Mouse (Mus musculus) liver, embryonic 14.5 days (tissue): ENCODE measurements around the gene Muc4.

Source experiments
- CTCF ChIP-seq: IDR thresholded peaks from 2 replicates; pipeline ENCODE4 v1.5.1; 2016; ENCODE audit warnings: antibody characterized with exemption, low read depth, control low read depth
- EP300 ChIP-seq: IDR thresholded peaks from 2 replicates; pipeline ENCODE4 v1.6.1; 2016; ENCODE audit warnings: antibody characterized with exemption, low read depth

DNA sequence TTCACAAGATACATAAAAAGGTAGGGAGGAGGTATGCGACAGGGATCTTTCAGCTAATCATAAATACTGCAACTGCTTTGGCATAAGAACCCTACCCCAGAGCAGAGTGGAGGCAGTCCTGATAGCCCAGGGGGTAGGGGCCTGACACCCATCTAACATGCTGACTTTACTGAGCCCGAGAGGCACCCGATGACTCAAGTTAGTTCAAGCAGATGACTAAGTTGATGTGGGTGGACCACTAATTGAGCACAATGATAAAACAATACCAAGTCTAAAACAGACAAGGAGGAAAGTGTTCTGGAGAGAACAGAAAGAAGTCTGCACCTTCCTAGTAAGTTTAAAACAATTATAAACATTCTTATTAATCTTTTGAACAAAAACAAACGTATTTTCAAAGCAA, 95.8 kb downstream of the Muc4 start:
- no peak for TF ChIP-seq CTCF
- TF ChIP-seq EP300 = no peak
